Mouse (Mus musculus) E14TG2a.4 (cell line): Measurements from ENCODE around the gene Prcc.
"Not testable (repeated sequence)": the region's sequence is repeated elsewhere in the genome, so short reads cannot be mapped to it uniquely, and the experiment has no call there.

ENCODE experiments used
- H3K27me3 ChIP-seq: 2 replicates; pipeline ENCODE4 v1.6.1; 2014; ENCODE audit warnings: low read length, control low read depth; ENCODE audit not compliant: insufficient read depth
- H3K36me3 ChIP-seq: 2 replicates; pipeline ENCODE4 v1.6.1; 2014; ENCODE audit warnings: low read length, control low read depth; ENCODE audit not compliant: insufficient read depth
- H3K4me1 ChIP-seq: replicated peaks from 2 replicates; pipeline ENCODE4 v1.6.1; 2014; ENCODE audit warnings: low read depth, low read length, control low read depth
- H3K4me3 ChIP-seq: replicated peaks from 2 replicates; pipeline ENCODE4 v1.5.1; 2014; ENCODE audit warnings: mild to moderate bottlenecking, low read length
- H3K9me3 ChIP-seq: 2 replicates; pipeline ENCODE4 v1.6.1; 2014; ENCODE audit warnings: low read length, control low read depth
- CTCF ChIP-seq: conservative IDR thresholded peaks from 2 replicates; pipeline ENCODE4 v1.5.1; 2014; ENCODE audit warnings: low read length
- NANOG ChIP-seq: IDR thresholded peaks from 2 replicates; pipeline ENCODE4 v1.6.1; 2014; ENCODE audit warnings: borderline replicate concordance, low read length, mixed read lengths
- POU5F1 ChIP-seq: IDR thresholded peaks from 2 replicates; pipeline ENCODE4 v1.6.1; 2014; ENCODE audit warnings: low read length, borderline replicate concordance

Prcc gene

DNA sequence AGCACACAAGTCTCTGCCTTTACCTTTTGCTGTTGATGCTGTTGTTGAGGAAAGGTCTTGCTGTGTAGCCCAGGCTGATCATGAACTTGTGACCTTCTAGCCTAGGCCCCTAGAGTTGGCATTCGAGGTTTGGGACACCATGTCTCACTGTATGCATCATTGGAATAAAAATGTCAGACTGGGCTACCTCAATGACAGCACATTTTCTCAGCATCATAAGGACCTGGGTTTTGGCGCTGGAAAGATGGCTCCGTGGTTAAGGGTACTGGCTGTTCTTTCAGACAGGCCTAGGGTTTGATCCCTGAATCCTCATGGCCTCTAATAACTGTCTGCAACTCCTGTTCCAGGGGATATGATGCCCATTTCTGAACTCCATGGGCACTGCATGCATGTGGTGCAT, 14.4 kb upstream of the Prcc start:
- Histone ChIP-seq H3K36me3 (no peaks in the 10 kb centered on the region), H3K4me3 (no peak overlapping the region), H3K27me3 (no peaks in the 10 kb centered on the region), H3K4me1 (peaks cover 28% of the 10 kb centered on the region), H3K9me3 (no peaks in the 10 kb centered on the region)
- TF ChIP-seq CTCF: no peak
- TF ChIP-seq POU5F1: no peak
- TF ChIP-seq NANOG: no peak

DNA sequence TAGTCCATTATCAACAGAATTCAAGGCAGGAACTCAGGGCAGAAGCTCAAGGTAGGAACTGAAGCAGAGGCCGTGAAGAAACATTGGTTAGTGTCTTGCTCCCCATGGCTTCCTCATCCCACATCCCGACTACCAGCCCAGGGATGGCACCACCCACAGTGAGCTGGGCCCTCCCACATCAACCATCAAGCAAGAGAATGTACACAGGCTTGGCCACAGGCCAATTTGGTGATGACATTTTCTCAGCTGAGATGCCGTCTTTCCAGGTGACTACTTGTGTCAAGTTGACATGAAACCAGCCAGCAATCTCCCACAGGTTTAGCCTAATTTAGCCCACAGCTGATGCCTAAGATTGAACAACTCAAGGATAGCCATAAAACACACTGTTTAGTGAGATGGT, 13.9 kb upstream of the Prcc start:
- no peaks in the 10 kb centered on the region for H3K9me3 ChIP-seq
- no peak overlapping the region for H3K4me3 ChIP-seq
- peaks cover 32% of the 10 kb centered on the region for H3K4me1 ChIP-seq
- H3K36me3 ChIP-seq: no peaks in the 10 kb centered on the region
- no peaks in the 10 kb centered on the region for H3K27me3 ChIP-seq
- TF ChIP-seq POU5F1 (no peak), NANOG (no peak), CTCF (no peak)

DNA sequence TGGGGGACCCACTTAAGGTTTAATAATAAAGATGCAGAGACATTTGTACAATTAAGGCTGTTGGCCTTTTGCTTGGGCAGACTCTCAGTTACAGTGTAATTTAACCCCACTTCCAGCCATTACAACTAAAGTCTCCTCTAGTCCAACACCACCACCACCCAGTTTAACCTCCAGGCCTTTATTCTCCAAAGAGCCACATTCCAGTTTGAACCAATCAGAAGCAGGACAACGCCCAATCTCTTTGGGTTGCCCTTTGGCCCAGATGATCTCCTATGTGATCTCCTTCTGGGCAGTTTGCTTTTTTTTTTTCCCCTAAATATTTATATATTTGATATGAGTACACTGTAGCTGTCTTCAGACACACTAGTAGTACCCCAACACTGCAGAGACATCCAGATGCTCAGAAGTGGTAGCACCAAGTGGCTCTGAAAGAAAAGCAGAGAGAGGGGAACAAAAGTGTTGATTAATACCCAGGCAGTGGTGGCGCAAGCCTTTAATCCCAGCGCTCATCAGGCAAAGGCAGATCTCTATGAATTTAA, 8.0 kb upstream of the Prcc start:
- no peaks in the 10 kb centered on the region for H3K36me3 ChIP-seq
- no peak for TF ChIP-seq NANOG
- no peak for TF ChIP-seq CTCF
- no peak for TF ChIP-seq POU5F1

DNA sequence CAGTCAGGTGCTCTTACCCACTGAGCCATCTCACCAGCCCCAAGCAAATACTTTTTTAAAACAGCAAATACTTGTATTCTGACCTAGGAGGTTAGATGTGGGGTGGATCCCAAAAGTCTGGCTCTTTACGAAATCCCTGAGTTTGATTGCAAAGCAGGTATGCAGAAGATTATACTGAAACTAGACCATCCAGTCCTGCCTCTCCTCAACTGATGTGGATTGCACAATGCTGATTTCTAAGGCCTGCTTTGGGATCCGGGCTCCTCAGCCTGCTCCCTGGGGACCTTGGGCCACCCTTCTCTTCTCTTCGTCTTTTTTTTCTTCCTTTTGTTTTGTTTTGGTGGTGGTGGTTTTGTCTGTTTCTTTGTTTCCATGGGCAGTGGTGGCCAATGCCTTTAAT, 6.1 kb upstream of the Prcc start:
- Histone ChIP-seq H3K27me3 (no peaks in the 10 kb centered on the region), H3K36me3 (no peaks in the 10 kb centered on the region), H3K9me3 (no peaks in the 10 kb centered on the region), H3K4me1 (peaks cover 43% of the 10 kb centered on the region), H3K4me3 (no peak overlapping the region)
- TF ChIP-seq CTCF (no peak), POU5F1 (no peak), NANOG (no peak)

More for the DNA sequence above, 8.0 kb upstream of the Prcc start:
- H3K27me3 ChIP-seq: no peaks in the 10 kb centered on the region
- peak overlapping the region; percentile 18 for H3K4me3 ChIP-seq
- H3K4me1 ChIP-seq: peaks cover 38% of the 10 kb centered on the region
- no peaks in the 10 kb centered on the region for H3K9me3 ChIP-seq

DNA sequence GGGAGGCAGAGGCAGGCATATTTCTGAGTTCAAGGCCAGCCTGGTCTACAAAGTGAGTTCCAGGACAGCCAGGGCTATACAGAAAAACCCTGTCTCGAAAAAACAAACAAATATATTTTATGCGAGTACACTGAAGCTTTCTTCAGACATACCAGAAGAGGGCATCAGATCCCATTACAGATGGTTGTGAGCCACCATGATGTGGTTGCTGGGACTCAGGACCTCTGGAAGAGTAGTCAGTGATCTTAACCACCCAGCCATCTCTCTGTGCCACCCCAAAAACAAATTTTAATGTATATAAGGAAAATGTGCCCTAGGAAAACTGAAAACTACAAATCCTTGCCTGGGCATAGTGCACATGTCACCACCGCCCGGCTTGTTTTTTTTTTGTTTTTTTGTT, 2.0 kb upstream of the Prcc start:
- H3K4me1 ChIP-seq: peaks cover 38% of the 10 kb centered on the region
- H3K36me3 ChIP-seq: peaks cover 17% of the 10 kb centered on the region
- not testable (repeated sequence) for H3K27me3 ChIP-seq, H3K4me3 ChIP-seq, H3K9me3 ChIP-seq

DNA sequence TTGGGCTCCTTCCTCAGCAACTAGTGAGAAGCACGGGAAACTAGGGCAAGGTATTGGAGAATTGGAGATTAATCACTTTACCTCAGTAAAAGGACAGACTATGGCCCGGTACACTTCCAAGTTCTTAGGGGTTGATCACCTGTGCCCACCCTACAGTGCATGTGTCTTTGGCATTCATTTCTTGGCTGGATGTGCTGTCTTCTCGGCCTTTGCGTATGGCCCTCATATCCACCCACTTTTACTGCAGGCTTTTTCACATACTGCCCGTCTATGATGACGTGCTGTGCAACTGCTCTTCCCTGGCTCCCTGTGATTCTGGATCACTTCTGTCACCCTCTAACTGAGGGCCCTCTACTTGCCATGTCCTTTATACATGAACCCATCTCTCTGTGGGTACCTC, 1.0 kb upstream of the Prcc start:
- peaks cover 25% of the 10 kb centered on the region for H3K36me3 ChIP-seq
- H3K9me3 ChIP-seq: no peaks in the 10 kb centered on the region
- H3K4me3 ChIP-seq: peak overlapping the region; percentile 75
- no peaks in the 10 kb centered on the region for H3K27me3 ChIP-seq
- peaks cover 37% of the 10 kb centered on the region for H3K4me1 ChIP-seq
- TF ChIP-seq CTCF: no peak

DNA sequence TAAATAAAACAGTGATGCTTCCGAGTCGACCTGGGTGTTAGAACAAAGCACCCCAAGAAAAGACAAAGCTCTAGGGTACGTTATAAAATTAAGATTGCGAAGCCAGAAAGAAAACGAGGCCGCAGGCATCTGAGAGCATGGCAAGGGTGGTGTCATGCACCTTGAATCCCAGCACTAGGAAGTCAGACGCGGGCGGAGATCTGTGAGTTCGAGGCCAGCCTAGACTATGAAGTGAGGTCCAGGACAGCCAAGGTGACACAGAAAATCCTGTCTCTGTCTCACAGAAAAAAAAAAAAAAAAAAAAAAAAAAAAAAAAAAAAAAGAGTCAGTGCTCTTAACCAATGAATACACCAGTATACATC, 577 bp upstream of the Prcc start:
- Histone ChIP-seq H3K4me1 (peaks cover 36% of the 10 kb centered on the region), H3K27me3 (no peaks in the 10 kb centered on the region), H3K4me3 (peak overlapping the region; percentile 75), H3K9me3 (no peaks in the 10 kb centered on the region), H3K36me3 (peaks cover 29% of the 10 kb centered on the region)
- no peak for TF ChIP-seq NANOG
- no peak for TF ChIP-seq POU5F1
- no peak for TF ChIP-seq CTCF

DNA sequence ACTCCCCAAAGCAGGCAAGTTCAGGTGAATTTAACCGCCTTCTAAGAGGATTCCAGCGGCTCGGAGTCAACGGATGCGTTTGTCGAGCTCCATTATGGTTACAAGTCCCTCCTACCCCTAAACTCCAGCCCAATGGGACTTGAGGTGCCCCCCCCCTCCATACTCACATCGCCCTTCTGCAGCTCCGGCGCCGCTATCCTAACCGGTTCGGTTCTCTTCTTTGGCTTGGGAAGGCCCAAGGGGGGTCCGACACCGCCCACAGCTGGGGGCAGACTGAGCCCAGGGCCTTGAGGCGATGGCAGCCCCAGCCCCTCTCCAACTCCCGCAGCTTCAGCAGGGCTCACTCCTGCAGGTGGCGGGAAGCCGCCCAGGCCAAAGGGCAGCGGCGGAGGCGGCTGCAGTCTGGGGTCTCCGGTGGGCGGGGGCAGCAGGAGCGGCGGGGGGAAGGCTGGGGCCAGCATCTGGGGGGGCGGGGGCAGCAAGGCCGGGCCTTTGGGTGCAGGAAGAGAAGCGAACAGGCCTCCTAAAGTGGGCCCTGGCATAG, 628 bp downstream of the Prcc start:
- no peak for TF ChIP-seq CTCF
- no peak for TF ChIP-seq NANOG
- TF ChIP-seq POU5F1: no peak
- H3K4me3 ChIP-seq: peak overlapping the region; percentile 97
- no peaks in the 10 kb centered on the region for H3K27me3 ChIP-seq
- peaks cover 41% of the 10 kb centered on the region for H3K36me3 ChIP-seq
- H3K9me3 ChIP-seq: no peaks in the 10 kb centered on the region
- H3K4me1 ChIP-seq: peaks cover 36% of the 10 kb centered on the region

DNA sequence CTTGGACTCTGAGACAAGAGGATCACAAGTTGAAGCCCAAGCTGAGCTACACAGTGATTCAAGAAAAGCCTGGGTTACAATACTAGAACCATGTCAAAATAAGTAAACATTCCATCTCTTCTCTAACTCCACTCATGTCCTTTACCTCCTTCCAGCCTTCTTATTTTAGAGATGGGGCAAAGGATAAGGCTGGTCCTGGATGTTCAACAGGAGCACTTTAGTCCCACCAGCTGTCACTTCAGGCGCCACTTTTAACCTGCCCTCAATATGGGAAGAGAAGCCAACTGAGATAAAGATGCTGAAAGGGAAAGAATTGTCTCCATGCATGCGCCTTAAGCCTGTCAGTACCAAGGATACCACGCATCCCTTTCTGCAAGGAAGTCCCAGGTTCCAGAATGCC, 1.1 kb downstream of the Prcc start:
- peaks cover 35% of the 10 kb centered on the region for H3K4me1 ChIP-seq
- TF ChIP-seq POU5F1: no peak
- TF ChIP-seq NANOG: no peak
- TF ChIP-seq CTCF: no peak
- peaks cover 43% of the 10 kb centered on the region for H3K36me3 ChIP-seq
- H3K27me3 ChIP-seq: no peaks in the 10 kb centered on the region
- H3K4me3 ChIP-seq: peak overlapping the region; percentile 97
- H3K9me3 ChIP-seq: no peaks in the 10 kb centered on the region
